Mouse (Mus musculus) hindbrain, embryonic 14.5 days (tissue): ENCODE measurements around the gene Il17c. TPM values are rescaled to one million over a fixed set of nuclear protein-coding genes. Genes with fewer than 3 reads are reported as not detected.
A peak's percentile ranks its signal among the peaks of the same experiment; 100 is the strongest.

Experiments
- ATAC-seq: fragments of 200-750 bp; cut with Nextera tagmentation; 2 replicates; pipeline ENCODE4 v1.8.0; 2017; ENCODE audit warnings: moderate number of reproducible peaks, mild to moderate bottlenecking, moderate TSS enrichment, moderate library complexity; ENCODE audit not compliant: low FRiP score
- DNase-seq: peaks from one replicate; pipeline ENCODE4 v3.0.0-alpha.2; 2015; ENCODE audit warnings: low spot score
- H3K27ac ChIP-seq: fragments of 300-500 bp; sonication (generic); 2 replicates; pipeline ENCODE4 v1.5.1; 2014; ENCODE audit warnings: mild to moderate bottlenecking, moderate library complexity
- H3K27me3 ChIP-seq: fragments of 300-500 bp; sonication (generic); 2 replicates; pipeline ENCODE4 v1.6.1; 2014; ENCODE audit warnings: mild to moderate bottlenecking, low read length, mixed read lengths; ENCODE audit not compliant: control insufficient read depth, insufficient read depth
- H3K36me3 ChIP-seq: fragments of 300-500 bp; sonication (generic); replicated peaks from 2 replicates; pipeline ENCODE4 v1.6.1; 2014; ENCODE audit not compliant: control insufficient read depth, insufficient read depth
- H3K4me1 ChIP-seq: fragments of 300-500 bp; sonication (generic); replicated peaks from 2 replicates; pipeline ENCODE4 v1.6.1; 2014; ENCODE audit warnings: antibody characterized with exemption, low read length, mixed read lengths; ENCODE audit not compliant: control insufficient read depth, insufficient read depth
- H3K4me2 ChIP-seq: fragments of 300-500 bp; sonication (generic); replicated peaks from 2 replicates; pipeline ENCODE4 v1.6.1; 2014; ENCODE audit warnings: mild to moderate bottlenecking, moderate library complexity
- H3K4me3 ChIP-seq: fragments of 300-500 bp; sonication (generic); replicated peaks from 2 replicates; pipeline ENCODE4 v1.5.1; 2014; ENCODE audit warnings: mild to moderate bottlenecking, low read length
- H3K9ac ChIP-seq: fragments of 300-500 bp; sonication (generic); 2 replicates; pipeline ENCODE4 v1.6.1; 2014
- H3K9me3 ChIP-seq: fragments of 300-500 bp; sonication (generic); 2 replicates; pipeline ENCODE4 v1.6.1; 2016; ENCODE audit warnings: low read length; ENCODE audit not compliant: control insufficient read depth
- WGBS: fragments of 180-500 bp; shearing (Covaris S2); extraction: QIAGEN DNeasy Blood & Tissue Kit; methylation state at CpG from one replicate; pipeline ENCODE4 v1.1.7; 2014; 5-methylcytosine and 5-hydroxymethylcytosine counted together
- polyA plus RNA-seq: library from polyadenylated mRNA; unstranded; fragments of >200 nt; fragmentation: Nextera tagmentation; extraction: Ambion mirVana; gene quantifications from 2 replicates; pipeline ENCODE4 v1.2.1, GENCODE M21; 2014

Il17c gene
- polyA plus RNA-seq, 1 experiment from 2014 or later = not detected

- Histone ChIP-seq H3K9me3 (no peaks in the 10 kb centered on the region), H3K27ac (peak overlapping the region; percentile 95), H3K4me2 (peak overlapping the region; percentile 75), H3K36me3 (no peaks in the 10 kb centered on the region), H3K4me3 (peak overlapping the region; percentile 74; the same call in 1 of the 2 replicates), H3K4me1 (peaks cover 23% of the 10 kb centered on the region), H3K9ac (0 out of 2 replicates have a peak overlapping the region, but pooled peaks have one; percentile 82), H3K27me3 (no peaks in the 10 kb centered on the region)
- no peak for ATAC-seq
- no peak for DNase-seq
- WGBS = 68% methylated on average over 3 of the region's 3 CpGs
These were observed 23.4 kb downstream of the Il17c start for GRCm38 (mm10) chr8:122445203-122445602.

- no peaks in the 10 kb centered on the region for H3K36me3 ChIP-seq
- H3K4me3 ChIP-seq = no peak overlapping the region
- WGBS = 89% methylated on average over 7 of the region's 7 CpGs
- DNase-seq (no peak), ATAC-seq (no peak)
- no peaks in the 10 kb centered on the region for H3K27me3 ChIP-seq
- no peak overlapping the region for H3K27ac ChIP-seq
- H3K9ac ChIP-seq = no peak overlapping the region
- no peak overlapping the region for H3K4me2 ChIP-seq
- H3K9me3 ChIP-seq = no peaks in the 10 kb centered on the region
- H3K4me1 ChIP-seq = no peaks in the 10 kb centered on the region
These were observed 29.4 kb downstream of the Il17c start for GRCm38 (mm10) chr8:122451161-122451703.

- ATAC-seq = no peak
- WGBS = 92% methylated on average over 10 of the region's 10 CpGs
- H3K9me3 ChIP-seq = no peaks in the 10 kb centered on the region
- H3K9ac ChIP-seq = no peak overlapping the region
- no peak overlapping the region for H3K27ac ChIP-seq
- no peak overlapping the region for H3K4me3 ChIP-seq
- no peaks in the 10 kb centered on the region for H3K36me3 ChIP-seq
- no peak overlapping the region for H3K4me2 ChIP-seq
- 0 out of 2 replicates have a peak, but pooled peaks cover 1% of the 10 kb centered on the region for H3K27me3 ChIP-seq
- H3K4me1 ChIP-seq = no peaks in the 10 kb centered on the region
- DNase-seq = no peak
These were observed 30.3 kb downstream of the Il17c start for GRCm38 (mm10) chr8:122452154-122452553.

GRCm38 (mm10) chr8:122454409-122454808 is 32.6 kb downstream of the Il17c start:
- H3K27me3 ChIP-seq = peaks cover 19% of the 10 kb centered on the region
- no peak overlapping the region for H3K9ac ChIP-seq
- DNase-seq (no peak), ATAC-seq (no peak)
- 92% methylated on average over 6 of the region's 6 CpGs for WGBS
- no peaks in the 10 kb centered on the region for H3K4me1 ChIP-seq
- H3K4me3 ChIP-seq = no peak overlapping the region
- no peak overlapping the region for H3K27ac ChIP-seq
- no peak overlapping the region for H3K4me2 ChIP-seq
- H3K36me3 ChIP-seq = no peaks in the 10 kb centered on the region
- H3K9me3 ChIP-seq = no peaks in the 10 kb centered on the region

GRCm38 (mm10) chr8:122457171-122457570 is 35.4 kb downstream of the Il17c start:
- H3K27ac ChIP-seq = no peak overlapping the region
- no peak overlapping the region for H3K9ac ChIP-seq
- no peak for DNase-seq
- peaks cover 47% of the 10 kb centered on the region for H3K27me3 ChIP-seq
- no peak for ATAC-seq
- H3K4me2 ChIP-seq = no peak overlapping the region
- H3K4me3 ChIP-seq = no peak overlapping the region
- peaks cover 10% of the 10 kb centered on the region for H3K4me1 ChIP-seq
- H3K9me3 ChIP-seq = no peaks in the 10 kb centered on the region
- no peaks in the 10 kb centered on the region for H3K36me3 ChIP-seq
- 80% methylated on average over 11 of the region's 11 CpGs for WGBS

- no peak overlapping the region for H3K27ac ChIP-seq
- H3K4me3 ChIP-seq = no peak overlapping the region
- ATAC-seq (no peak), DNase-seq (no peak)
- H3K4me1 ChIP-seq = peaks cover 10% of the 10 kb centered on the region
- H3K36me3 ChIP-seq = no peaks in the 10 kb centered on the region
- 57% methylated on average over 5 of the region's 6 CpGs for WGBS
- no peaks in the 10 kb centered on the region for H3K9me3 ChIP-seq
- H3K4me2 ChIP-seq = no peak overlapping the region
- no peak overlapping the region for H3K9ac ChIP-seq
- peaks cover 54% of the 10 kb centered on the region for H3K27me3 ChIP-seq
These were observed 37.5 kb downstream of the Il17c start for GRCm38 (mm10) chr8:122459218-122459900.

- ATAC-seq (no peak), DNase-seq (no peak)
- Histone ChIP-seq H3K27me3 (peaks cover 54% of the 10 kb centered on the region), H3K27ac (no peak overlapping the region), H3K4me2 (peak overlapping the region; percentile 68), H3K9me3 (no peaks in the 10 kb centered on the region), H3K9ac (no peak overlapping the region), H3K36me3 (no peaks in the 10 kb centered on the region), H3K4me1 (peaks cover 10% of the 10 kb centered on the region), H3K4me3 (peak overlapping the region; percentile 32)
- 28% methylated on average over 7 of the region's 7 CpGs for WGBS
These were observed 38.2 kb downstream of the Il17c start for GRCm38 (mm10) chr8:122459990-122460389.

GRCm38 (mm10) chr8:122460524-122461472 is 39.0 kb downstream of the Il17c start, which contains the start of gene Snai3:
Gene Snai3 (minus strand): TSS chr8:122460733.
- Histone ChIP-seq H3K4me2 (peak within 1 kb of the TSS; percentile 68), H3K27ac (no peak within 1 kb of the TSS), H3K27me3 (peaks cover 54% of the 10 kb centered on the region), H3K36me3 (0 out of 2 replicates have a peak, but pooled peaks cover 4% of the 10 kb centered on the region), H3K4me1 (peaks cover 10% of the 10 kb centered on the region), H3K9me3 (no peaks in the 10 kb centered on the region), H3K4me3 (peak within 1 kb of the TSS; percentile 32), H3K9ac (peak within 1 kb of the TSS; percentile 39)
- 2% methylated on average over 56 of the region's 56 CpGs for WGBS
- DNase-seq = peak; percentile 33
- ATAC-seq = no peak; the same call in 1 of the 2 replicates
